Mouse (Mus musculus): ENCODE measurements around the gene Gpsm1. TPM values are rescaled to one million over a fixed set of nuclear protein-coding genes. Genes with fewer than 3 reads are reported as not detected.
A peak's percentile ranks its signal among the peaks of the same experiment; 100 is the strongest.

The Gpsm1 gene
- polyA plus RNA-seq, 1 experiment from 2014 or later, result 47.2 TPM

DNA sequence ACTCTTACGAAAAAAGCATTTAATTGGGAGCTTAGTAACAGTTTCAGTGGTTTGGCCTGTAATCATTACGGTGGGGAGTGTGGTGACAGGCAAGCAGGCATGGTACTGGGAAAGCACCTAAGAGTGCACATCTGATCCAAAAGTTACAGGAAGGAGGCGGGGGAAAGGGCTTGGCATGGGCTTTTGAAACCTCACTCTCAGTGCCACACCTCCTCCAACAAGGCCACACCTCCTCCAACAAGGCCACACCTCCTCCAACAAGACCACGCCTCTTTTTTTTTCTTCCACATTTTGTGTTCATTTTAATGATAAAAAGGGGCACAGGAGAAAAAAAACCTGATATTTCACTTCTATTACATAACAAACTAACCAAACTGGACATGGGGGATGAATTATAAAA, 12.5 kb downstream of the Gpsm1 start:
- peaks cover 45% of the 10 kb centered on the region for H3K36me3 ChIP-seq (ENCODE audit: control insufficient read depth, insufficient read depth, low read length)
- ATAC-seq (ENCODE audit: low read depth), result no peak

DNA sequence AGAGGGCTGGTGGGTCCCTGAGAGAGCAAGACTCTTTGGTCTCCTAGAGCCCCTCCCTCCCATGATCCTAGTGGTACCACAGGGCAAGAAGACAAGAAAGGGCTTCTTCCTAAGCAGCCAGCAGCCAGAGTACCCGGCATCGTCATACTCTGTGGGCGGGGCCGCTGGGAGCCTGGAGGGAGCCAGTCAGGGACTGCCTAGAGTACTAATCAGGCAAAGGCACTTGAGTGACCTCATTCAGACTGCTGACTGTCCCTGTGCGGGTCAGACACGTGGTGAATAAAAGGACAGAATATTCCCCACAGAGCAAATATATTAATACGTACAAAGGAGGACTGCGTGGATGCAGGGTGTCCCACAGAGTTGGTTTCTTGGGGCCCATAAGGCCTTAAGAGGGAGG, 14.1 kb downstream of the Gpsm1 start:
- no peak overlapping the region for H3K4me3 ChIP-seq (ENCODE audit: low read length)
- no peaks in the 10 kb centered on the region for H3K9me3 ChIP-seq (ENCODE audit: control insufficient read depth, low read length)
- H3K4me2 ChIP-seq (ENCODE audit: low read depth, low read length), result no peak overlapping the region
- H3K27me3 ChIP-seq (ENCODE audit: control insufficient read depth, insufficient read depth, low read depth, low read length), result no peaks in the 10 kb centered on the region
- H3K27ac ChIP-seq (ENCODE audit: low read length), result no peak overlapping the region
- no peak for ATAC-seq (ENCODE audit: low read depth)
- WGBS, result 71% methylated on average over 8 of the region's 8 CpGs
- H3K9ac ChIP-seq (ENCODE audit: low read length), result no peak overlapping the region
- no peaks in the 10 kb centered on the region for H3K4me1 ChIP-seq (replicated peaks; ENCODE audit: control insufficient read depth, insufficient read depth, low read length)
- peaks cover 32% of the 10 kb centered on the region for H3K36me3 ChIP-seq (ENCODE audit: control insufficient read depth, insufficient read depth, low read length)

More for the DNA sequence above, 12.5 kb downstream of the Gpsm1 start:
- H3K9me3 ChIP-seq (ENCODE audit: control insufficient read depth, low read length), result no peaks in the 10 kb centered on the region
- no peaks in the 10 kb centered on the region for H3K27me3 ChIP-seq (ENCODE audit: control insufficient read depth, insufficient read depth, low read depth, low read length)
- no peak overlapping the region for H3K4me2 ChIP-seq (ENCODE audit: low read depth, low read length)
- H3K27ac ChIP-seq (ENCODE audit: low read length), result no peak overlapping the region
- no peaks in the 10 kb centered on the region for H3K4me1 ChIP-seq (replicated peaks; ENCODE audit: control insufficient read depth, insufficient read depth, low read length)
- no peak overlapping the region for H3K9ac ChIP-seq (ENCODE audit: low read length)
- 84% methylated on average over 4 of the region's 4 CpGs for WGBS
- no peak overlapping the region for H3K4me3 ChIP-seq (ENCODE audit: low read length)

DNA sequence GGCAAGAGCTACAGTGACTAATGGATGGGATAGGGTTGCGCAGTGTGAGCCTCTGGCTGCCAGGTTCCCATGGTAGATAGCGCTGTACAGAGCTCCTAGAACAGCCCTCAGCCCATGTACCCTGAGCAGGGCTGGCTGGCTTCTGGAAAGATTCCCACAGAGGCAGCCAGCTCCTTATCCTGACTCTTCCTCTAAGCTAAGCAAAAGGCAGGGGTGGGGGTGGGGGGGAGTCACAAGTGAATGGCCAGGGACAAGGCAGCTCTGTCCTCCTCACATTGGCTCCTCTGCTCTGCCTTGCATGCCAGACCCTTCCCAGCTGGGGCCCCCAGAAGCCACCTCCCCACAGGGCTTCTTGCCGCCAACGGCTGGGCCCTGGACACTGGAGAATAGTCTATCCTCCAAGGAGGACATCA, 14.7 kb downstream of the Gpsm1 start:
- Histone ChIP-seq H3K27me3 (ENCODE audit: control insufficient read depth, insufficient read depth, low read depth, low read length) (no peaks in the 10 kb centered on the region), H3K9me3 (ENCODE audit: control insufficient read depth, low read length) (no peaks in the 10 kb centered on the region), H3K9ac (ENCODE audit: low read length) (no peak overlapping the region), H3K36me3 (ENCODE audit: control insufficient read depth, insufficient read depth, low read length) (peaks cover 26% of the 10 kb centered on the region), H3K4me3 (ENCODE audit: low read length) (no peak overlapping the region), H3K4me2 (ENCODE audit: low read depth, low read length) (no peak overlapping the region), H3K4me1 (replicated peaks; ENCODE audit: control insufficient read depth, insufficient read depth, low read length) (no peaks in the 10 kb centered on the region), H3K27ac (ENCODE audit: low read length) (no peak overlapping the region)
- ATAC-seq (ENCODE audit: low read depth), result no peak
- 95% methylated on average over 4 of the region's 4 CpGs for WGBS

DNA sequence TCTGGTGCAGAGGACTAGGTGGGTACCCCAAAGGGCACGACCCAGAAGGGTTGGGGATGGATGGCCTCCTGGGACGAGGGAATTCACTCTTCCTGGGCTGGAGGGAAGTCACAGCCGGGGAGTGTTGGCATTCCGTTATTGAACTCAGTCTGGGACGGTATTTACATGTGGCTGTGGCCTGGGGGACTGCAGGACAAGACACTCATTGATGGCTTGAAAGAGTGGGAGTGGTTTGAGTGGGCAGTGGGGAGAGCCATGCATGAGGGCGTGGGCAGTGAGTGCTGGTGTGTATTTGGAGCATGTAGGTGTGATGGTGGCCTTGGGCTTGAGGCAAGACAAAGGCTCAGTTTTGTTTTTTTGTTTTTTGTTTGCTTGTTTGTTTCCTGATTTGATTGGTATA, 15.4 kb downstream of the Gpsm1 start:
- no peak for ATAC-seq (ENCODE audit: low read depth)
- WGBS, result 65% methylated on average over 6 of the region's 6 CpGs
- no peaks in the 10 kb centered on the region for H3K9me3 ChIP-seq (ENCODE audit: control insufficient read depth, low read length)
- no peaks in the 10 kb centered on the region for H3K4me1 ChIP-seq (replicated peaks; ENCODE audit: control insufficient read depth, insufficient read depth, low read length)
- no peak overlapping the region for H3K27ac ChIP-seq (ENCODE audit: low read length)
- no peak overlapping the region for H3K4me3 ChIP-seq (ENCODE audit: low read length)
- H3K27me3 ChIP-seq (ENCODE audit: control insufficient read depth, insufficient read depth, low read depth, low read length), result no peaks in the 10 kb centered on the region
- H3K4me2 ChIP-seq (ENCODE audit: low read depth, low read length), result no peak overlapping the region
- peaks cover 21% of the 10 kb centered on the region for H3K36me3 ChIP-seq (ENCODE audit: control insufficient read depth, insufficient read depth, low read length)
- H3K9ac ChIP-seq (ENCODE audit: low read length), result no peak overlapping the region

DNA sequence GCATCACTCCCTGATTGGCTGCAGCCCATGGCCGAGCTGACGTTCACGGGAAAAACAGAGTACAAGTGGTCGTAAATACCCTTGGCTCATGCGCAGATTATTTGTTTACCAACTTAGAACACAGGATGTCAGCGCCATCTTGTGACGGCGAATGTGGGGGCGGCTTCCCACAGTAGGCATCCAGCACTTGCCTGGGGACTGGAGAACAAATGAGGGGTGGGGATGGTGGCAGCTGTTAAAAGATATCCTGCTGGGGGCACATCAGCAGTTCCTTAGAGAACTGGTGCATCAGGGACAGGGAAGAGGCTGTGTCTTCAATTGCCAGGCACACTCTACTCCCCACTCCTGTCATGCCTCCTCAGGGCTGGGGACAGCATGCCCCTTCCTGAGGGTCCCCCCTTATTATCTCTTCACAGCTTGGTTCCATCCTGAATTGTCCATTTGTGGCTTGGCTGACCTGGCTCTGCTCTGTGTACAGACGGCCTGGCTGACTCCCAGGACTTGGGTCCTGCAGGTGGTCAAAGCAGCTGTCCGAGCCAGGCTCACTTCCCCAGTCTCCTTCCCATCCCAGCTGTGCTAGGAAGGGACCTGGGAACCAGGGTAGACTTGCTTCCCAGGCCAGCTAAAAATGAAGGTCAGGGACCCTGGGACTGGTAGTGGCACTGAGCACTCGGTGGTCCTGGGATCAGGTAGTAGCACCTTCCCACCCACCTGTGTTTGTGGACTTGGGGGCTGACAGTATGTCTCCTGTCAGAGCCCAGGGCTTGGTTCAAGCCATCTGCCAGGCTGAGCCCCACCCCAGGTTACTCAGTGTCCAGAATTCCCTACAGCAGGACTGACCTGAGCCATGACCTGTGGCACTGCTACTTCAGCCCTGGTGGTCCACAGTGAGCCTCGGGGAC, 23.2 kb downstream of the Gpsm1 start:
- Histone ChIP-seq H3K4me2 (ENCODE audit: low read depth, low read length) (no peak overlapping the region), H3K27ac (ENCODE audit: low read length) (no peak overlapping the region), H3K36me3 (ENCODE audit: control insufficient read depth, insufficient read depth, low read length) (peaks cover 10% of the 10 kb centered on the region; the same call in 1 of the 2 replicates), H3K27me3 (ENCODE audit: control insufficient read depth, insufficient read depth, low read depth, low read length) (no peaks in the 10 kb centered on the region), H3K9ac (ENCODE audit: low read length) (no peak overlapping the region), H3K4me1 (replicated peaks; ENCODE audit: control insufficient read depth, insufficient read depth, low read length) (peaks cover 27% of the 10 kb centered on the region), H3K4me3 (ENCODE audit: low read length) (no peak overlapping the region), H3K9me3 (ENCODE audit: control insufficient read depth, low read length) (no peaks in the 10 kb centered on the region)
- ATAC-seq (ENCODE audit: low read depth), result no peak
- 84% methylated on average over 8 of the region's 13 CpGs for WGBS

DNA sequence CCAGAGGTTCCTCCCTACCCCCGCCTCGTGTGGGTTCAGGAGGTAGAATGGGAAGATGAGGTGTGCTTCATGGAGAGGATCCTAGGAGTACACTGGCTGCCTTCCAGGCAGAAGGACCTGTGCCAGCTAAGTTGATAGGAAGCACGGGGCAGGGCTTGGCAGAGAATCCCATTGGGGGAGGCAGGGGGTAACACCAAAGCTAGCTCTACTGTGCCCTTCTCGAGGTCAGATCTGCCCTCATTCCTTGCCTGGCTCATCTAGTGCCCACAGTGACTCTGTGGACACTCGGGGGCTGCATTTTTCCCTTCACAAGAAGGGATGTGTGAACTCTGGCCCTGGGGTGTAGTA, 23.9 kb downstream of the Gpsm1 start:
- Histone ChIP-seq H3K4me1 (replicated peaks; ENCODE audit: control insufficient read depth, insufficient read depth, low read length) (peaks cover 27% of the 10 kb centered on the region), H3K9me3 (ENCODE audit: control insufficient read depth, low read length) (no peaks in the 10 kb centered on the region), H3K9ac (ENCODE audit: low read length) (no peak overlapping the region), H3K36me3 (ENCODE audit: control insufficient read depth, insufficient read depth, low read length) (peaks cover 10% of the 10 kb centered on the region; the same call in 1 of the 2 replicates), H3K27ac (ENCODE audit: low read length) (no peak overlapping the region), H3K4me3 (ENCODE audit: low read length) (no peak overlapping the region), H3K27me3 (ENCODE audit: control insufficient read depth, insufficient read depth, low read depth, low read length) (no peaks in the 10 kb centered on the region), H3K4me2 (ENCODE audit: low read depth, low read length) (no peak overlapping the region)
- 76% methylated on average over 5 of the region's 5 CpGs for WGBS
- ATAC-seq (ENCODE audit: low read depth), result no peak

DNA sequence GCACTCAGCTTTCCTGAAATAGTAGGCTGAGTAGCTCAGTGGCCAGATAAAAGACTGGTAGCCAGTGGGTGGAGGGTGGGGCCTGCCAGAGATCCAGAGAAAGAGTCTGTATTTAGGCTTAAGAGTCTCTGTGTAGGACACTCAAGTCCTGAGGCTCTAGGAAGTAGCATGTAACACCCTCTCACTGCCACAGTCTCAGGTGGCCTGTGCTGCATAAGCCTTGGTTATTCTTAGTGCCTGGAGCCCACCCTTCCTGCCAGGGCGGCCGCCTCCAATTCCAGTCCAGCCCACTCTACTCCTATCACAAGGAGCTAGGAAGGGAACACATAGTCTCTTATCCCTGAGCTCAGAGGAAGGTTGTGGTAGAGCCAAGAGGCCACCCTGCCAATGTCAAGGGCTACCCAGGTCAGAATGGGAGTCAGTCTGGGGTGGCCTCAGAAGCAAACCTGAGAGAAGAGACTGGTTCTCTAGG, 26.2 kb downstream of the Gpsm1 start:
- Histone ChIP-seq H3K4me1 (replicated peaks; ENCODE audit: control insufficient read depth, insufficient read depth, low read length) (peaks cover 27% of the 10 kb centered on the region), H3K27ac (ENCODE audit: low read length) (peak overlapping the region; percentile 74), H3K36me3 (ENCODE audit: control insufficient read depth, insufficient read depth, low read length) (peaks cover 23% of the 10 kb centered on the region), H3K4me3 (ENCODE audit: low read length) (no peak overlapping the region), H3K9me3 (ENCODE audit: control insufficient read depth, low read length) (no peaks in the 10 kb centered on the region), H3K27me3 (ENCODE audit: control insufficient read depth, insufficient read depth, low read depth, low read length) (no peaks in the 10 kb centered on the region), H3K4me2 (ENCODE audit: low read depth, low read length) (no peak overlapping the region), H3K9ac (ENCODE audit: low read length) (peak overlapping the region; percentile 49)
- peak; percentile 57 for ATAC-seq (ENCODE audit: low read depth)
- 37% methylated on average over 2 of the region's 2 CpGs for WGBS

DNA sequence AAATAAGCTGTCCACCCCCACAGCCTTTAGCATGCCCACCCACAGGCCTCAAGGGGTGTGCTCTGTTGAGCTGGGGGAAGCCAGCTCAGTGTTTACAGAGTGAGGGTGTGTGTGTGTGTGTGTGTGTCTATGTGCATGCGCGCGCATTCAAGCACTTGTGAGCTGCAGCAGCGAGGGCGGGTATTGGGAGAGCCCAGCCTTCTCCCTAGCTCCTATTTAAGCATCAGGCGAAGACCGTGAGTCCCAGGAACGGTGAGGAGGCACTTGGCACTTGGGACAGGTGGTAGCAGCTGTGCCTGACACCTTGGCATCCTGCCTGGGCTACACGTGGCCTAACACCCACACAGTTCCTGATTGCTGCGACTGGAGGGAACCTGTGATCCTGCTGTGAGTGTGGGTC, 26.7 kb downstream of the Gpsm1 start:
- Histone ChIP-seq H3K27ac (ENCODE audit: low read length) (peak overlapping the region; percentile 74), H3K9me3 (ENCODE audit: control insufficient read depth, low read length) (no peaks in the 10 kb centered on the region), H3K27me3 (ENCODE audit: control insufficient read depth, insufficient read depth, low read depth, low read length) (no peaks in the 10 kb centered on the region), H3K4me3 (ENCODE audit: low read length) (no peak overlapping the region), H3K9ac (ENCODE audit: low read length) (no peak overlapping the region), H3K36me3 (ENCODE audit: control insufficient read depth, insufficient read depth, low read length) (peaks cover 23% of the 10 kb centered on the region), H3K4me2 (ENCODE audit: low read depth, low read length) (no peak overlapping the region), H3K4me1 (replicated peaks; ENCODE audit: control insufficient read depth, insufficient read depth, low read length) (peaks cover 27% of the 10 kb centered on the region)
- ATAC-seq (ENCODE audit: low read depth), result peak; percentile 85
- WGBS, result 24% methylated on average over 10 of the region's 10 CpGs

DNA sequence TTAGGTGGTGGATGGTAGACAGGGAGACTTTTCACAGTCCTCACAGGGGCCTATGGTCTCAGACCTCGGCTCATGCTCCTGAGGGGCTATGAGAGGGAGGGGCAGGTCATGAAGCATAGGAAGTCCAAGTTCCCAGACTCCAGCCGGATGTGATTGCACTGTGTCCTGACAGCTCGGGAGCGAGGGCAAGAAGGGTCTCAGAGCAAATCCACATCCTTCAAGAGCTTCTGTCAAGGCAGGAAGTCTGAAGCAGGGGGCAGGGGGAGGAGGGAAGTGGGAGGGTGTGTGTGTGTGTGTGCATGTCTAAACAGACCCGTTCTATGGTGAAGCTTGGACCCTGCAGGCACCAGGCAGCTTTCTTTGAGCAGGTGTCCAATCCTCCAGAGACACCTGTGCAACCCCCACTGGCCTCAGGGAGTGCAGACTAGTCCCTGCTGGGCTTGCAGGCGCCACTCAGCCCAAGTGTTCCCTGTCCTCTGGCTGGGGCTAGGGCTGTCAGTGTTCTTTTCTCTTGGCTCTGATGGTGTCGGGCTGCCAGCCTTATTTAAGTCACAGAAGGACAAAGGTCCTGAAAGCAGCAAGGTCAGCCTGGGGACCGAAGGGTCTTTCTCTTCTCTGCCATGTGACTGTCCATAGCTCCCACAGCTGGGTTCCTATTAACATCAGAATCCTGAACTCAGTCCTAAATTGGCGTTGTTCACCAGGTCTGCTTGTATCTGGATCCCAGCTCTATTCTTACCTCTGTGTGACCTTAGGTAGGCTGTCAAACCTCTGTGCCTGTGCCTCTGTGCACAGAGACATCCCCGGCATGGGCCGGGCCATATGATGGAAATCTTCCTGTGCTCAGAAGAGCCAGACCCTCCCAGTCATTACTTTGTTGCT, 27.5 kb downstream of the Gpsm1 start:
- ATAC-seq (ENCODE audit: low read depth), result peak; percentile 44
- no peaks in the 10 kb centered on the region for H3K27me3 ChIP-seq (ENCODE audit: control insufficient read depth, insufficient read depth, low read depth, low read length)
- H3K4me3 ChIP-seq (ENCODE audit: low read length), result no peak overlapping the region
- WGBS, result 44% methylated on average over 11 of the region's 11 CpGs
- H3K9ac ChIP-seq (ENCODE audit: low read length), result peak overlapping the region; percentile 32; the same call in 1 of the 2 replicates
- no peaks in the 10 kb centered on the region for H3K9me3 ChIP-seq (ENCODE audit: control insufficient read depth, low read length)
- peak overlapping the region; percentile 20; the same call in 1 of the 2 replicates for H3K4me2 ChIP-seq (ENCODE audit: low read depth, low read length)
- peak overlapping the region; percentile 74 for H3K27ac ChIP-seq (ENCODE audit: low read length)
- peaks cover 27% of the 10 kb centered on the region for H3K4me1 ChIP-seq (replicated peaks; ENCODE audit: control insufficient read depth, insufficient read depth, low read length)
- peaks cover 23% of the 10 kb centered on the region for H3K36me3 ChIP-seq (ENCODE audit: control insufficient read depth, insufficient read depth, low read length)
